Mouse (Mus musculus) T-helper 2 cell (primary cell): ENCODE measurements around the gene Ube2g1.
"Not testable (repeated sequence)": the region's sequence is repeated elsewhere in the genome, so short reads cannot be mapped to it uniquely, and the experiment has no call there.

Experiments used
- in situ Hi-C: fragments of 300-600 bp; cut with MboI, MseI; formaldehyde crosslinking; loops from one replicate; pipeline ENCODE4 v1.15.1; 2025; ENCODE audit warnings: high pct_unique_total_duplicates

Gene Ube2g1

DNA sequence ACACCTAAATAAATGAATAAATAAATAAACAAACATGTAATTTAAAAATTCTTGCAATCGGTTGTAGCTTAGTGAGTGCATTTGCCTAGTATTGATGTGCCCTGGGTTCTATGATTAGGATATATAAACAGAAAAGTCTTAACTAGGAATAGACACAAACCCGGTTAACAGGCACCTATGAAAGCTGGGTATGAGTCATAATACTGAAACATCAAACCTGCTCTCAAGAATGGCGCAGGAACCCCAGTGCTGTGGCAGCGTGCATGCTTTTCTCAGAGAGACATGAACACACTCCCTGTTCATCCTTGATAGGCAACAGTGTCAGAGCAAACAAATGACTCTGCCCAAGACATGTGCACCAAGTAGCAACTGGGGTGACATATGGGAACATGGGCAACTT lies 9.3 kb upstream of the Ube2g1 start:
- in situ Hi-C loops: no loop called here

DNA sequence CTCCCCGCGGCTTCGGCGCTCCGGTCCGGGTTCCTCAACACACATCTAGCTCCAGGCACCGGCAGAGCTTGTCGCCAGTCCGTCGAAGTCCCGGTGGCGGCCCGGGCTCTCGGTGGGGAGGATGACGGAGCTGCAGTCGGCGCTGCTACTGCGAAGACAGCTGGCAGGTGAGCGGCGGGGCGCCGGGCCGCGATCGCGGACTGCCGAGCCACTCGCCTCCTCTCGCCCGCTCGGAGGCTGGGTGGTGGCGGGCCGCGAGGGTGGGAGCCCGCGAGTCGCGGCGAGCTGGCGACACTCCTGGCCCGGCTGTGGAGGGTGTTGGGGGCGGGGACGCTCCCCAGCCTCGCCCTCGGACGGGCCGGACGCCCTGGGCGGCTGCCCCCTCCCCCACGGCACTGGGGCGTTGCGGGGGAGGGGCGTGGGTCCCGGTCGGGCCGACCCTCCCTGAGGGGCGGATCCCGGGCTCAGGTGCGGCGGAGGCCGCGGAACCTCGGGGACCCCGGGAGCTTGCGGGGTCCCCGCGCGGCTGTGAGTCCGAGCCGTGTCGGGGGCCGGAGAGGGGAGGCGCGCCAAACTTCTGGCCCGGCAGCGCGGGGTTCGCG lies 487 bp downstream of the Ube2g1 start:
- in situ Hi-C loops: loop anchor here (5.0 kb wide), 1 partner anchor 80 kb away; no protein-coding TSS in a partner anchor

DNA sequence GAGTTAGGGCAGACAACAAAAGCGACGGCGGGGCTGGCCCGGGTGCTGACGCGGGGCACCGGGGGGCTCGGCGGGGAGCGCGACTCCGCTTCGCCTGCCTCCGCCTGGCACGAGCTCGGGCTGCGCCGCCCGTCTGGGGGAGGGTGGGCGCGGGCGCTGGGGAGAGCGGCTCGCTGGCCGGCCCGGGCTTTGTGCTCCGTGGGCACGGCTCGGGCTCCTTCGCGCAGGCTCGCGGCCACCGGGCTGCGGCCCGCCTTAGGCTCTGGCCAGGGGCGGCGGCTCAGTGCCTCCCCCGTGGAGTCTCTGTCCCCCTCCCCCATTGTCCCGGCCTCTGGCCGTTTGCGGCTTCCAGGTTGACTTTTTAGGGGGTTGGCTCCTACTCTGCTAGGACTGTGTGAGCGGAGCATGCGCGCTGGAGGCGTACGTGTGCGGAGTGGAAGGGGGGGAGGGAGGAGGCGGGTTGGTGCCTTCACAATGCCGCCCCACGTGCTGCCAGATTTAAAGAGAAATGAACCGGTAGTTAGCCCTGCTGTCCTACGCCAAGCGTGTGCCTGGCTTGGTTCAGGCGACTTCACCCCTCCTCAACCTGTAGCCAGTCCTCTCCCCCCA lies 1.1 kb downstream of the Ube2g1 start:
- in situ Hi-C loops: loop anchor here (5.0 kb wide), 1 partner anchor 79 kb away; no protein-coding TSS in a partner anchor

DNA sequence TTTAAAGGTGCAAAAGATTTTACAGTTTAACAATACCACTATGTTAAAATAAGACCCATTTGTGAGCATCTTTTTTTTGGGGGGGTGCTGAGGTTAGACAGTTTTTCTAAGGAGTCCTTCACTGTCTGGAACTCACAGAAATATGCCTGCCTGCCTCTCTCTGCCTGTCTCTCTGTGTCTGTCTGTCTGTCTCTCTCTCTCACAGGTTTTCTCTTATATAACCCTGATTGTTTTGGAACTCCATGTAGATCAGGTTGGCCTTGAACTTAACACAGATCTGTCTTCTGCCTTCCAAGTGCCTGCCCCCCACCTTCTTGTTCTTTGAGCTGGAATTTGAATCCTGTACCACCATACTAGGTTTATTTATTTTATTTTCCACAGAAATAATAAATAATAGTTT lies 2.2 kb downstream of the Ube2g1 start:
- in situ Hi-C loops: loop anchor here (5.0 kb wide), 1 partner anchor 78 kb away; no protein-coding TSS in a partner anchor

DNA sequence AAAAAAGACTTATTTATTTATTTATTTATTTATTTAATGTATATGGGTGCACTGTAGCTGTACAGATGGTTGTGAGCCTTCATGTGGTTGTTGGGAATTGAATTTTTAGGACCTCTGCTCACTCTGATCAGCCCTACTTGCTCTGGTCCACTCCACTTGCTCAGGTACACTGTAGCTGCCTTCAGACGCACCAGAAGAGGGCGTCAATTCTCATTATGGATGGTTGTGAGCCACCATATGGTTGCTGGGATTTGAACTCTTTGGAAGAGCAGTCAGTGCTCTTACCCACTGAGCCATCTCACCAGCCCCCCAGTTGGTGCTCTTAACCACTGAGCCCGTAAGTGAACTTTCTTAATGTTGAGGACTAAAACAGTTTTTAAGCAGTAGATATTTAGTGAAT lies 7.3 kb downstream of the Ube2g1 start:
- in situ Hi-C loops: not testable (repeated sequence)

DNA sequence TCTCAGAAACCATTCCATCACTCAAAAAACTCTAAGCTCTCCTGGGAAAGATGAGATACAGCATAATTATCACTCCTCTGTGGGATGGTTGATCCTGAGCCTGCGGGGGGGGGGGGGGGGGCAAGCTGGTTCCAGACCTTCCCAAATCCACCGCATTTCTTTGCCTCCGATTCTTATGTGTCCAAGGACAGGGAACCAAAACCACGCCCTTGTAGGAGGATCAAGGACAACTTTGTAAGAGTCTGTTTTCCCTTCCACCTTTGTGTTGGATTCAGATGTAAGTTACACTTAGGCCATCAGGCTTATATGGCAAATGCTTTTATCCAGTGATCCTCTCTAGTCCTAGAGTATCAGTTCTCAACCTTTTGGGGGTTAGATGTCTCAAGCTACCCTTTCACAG lies 8.8 kb downstream of the Ube2g1 start:
- in situ Hi-C loops: no loop called here

DNA sequence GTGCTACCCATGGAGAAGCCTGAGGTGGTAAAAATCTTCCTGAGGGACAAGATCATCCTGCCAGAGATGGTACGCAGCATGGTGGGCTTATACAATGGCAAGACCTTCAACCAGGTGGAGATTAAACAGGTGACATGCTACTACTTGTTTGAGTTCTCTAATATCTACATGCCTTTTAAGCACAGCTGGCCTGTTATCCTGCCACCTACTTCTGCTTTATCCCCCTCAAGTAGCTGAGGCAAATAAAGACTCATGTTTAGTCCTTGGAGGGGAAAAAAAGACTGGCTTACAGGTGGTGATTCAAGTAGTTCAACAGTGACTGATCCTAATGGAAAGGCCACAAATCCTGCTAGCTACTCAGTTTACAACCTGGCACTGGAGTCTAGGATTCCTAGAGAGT lies 11.4 kb downstream of the Ube2g1 start:
- in situ Hi-C loops: no loop called here

DNA sequence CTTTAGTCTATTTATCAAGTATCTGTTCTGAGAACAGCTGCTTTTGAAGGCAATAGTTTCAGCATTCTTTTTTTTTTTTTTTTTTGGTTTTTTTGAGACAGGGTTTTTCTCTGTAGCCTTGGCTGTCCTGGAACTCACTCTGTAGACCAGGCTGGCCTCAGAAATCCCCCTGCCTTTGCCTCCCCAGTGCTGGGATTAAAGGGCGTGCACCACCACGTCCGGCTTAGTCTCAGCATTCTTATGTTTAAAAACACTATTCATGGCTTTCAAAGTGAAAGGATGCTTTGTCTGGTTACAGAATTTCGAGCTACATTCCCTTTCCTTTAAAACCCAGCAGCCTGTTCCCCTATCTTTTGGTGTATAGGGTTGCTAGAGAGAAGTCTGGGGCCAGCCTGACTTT lies 35.6 kb downstream of the Ube2g1 start:
- in situ Hi-C loops: no loop called here

DNA sequence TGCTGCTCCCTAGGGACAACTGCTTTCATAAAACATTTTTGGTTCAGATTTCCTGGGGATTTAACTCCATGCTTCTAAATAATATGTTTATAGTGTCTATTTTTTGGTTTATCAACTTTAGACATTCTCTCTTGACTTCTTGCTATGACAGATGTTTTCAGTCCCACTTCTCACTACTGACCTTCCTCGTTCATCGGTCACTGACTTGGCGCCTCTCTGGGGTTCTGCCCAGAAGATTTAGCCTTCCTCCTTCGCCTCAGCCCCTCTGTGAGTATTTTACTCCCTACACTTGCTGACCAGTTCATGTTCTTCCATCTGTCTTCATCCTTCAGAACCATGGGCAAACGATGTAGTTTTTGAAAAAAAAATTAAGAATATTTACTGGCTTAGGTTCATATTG lies 38.3 kb downstream of the Ube2g1 start:
- in situ Hi-C loops: no loop called here

DNA sequence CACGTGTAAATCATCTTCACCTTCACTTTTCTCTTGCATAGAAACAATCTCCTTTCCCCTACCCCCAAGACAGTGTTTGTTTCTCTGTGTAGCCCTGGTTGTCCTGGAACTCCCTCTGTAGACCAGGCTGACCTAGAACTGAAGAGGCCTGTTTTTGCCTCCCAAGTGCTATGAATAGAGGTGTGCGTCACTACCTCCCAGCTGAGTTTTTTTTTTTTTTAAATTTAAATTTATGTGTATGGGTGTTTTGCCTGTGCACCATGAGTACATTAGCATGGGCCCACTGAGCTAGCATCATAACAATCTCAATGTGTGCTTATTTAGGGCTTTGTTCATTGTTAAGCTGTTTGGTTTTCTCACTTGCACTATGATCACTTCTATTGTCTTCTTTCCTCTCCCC lies 43.3 kb downstream of the Ube2g1 start:
- in situ Hi-C loops: no loop called here

DNA sequence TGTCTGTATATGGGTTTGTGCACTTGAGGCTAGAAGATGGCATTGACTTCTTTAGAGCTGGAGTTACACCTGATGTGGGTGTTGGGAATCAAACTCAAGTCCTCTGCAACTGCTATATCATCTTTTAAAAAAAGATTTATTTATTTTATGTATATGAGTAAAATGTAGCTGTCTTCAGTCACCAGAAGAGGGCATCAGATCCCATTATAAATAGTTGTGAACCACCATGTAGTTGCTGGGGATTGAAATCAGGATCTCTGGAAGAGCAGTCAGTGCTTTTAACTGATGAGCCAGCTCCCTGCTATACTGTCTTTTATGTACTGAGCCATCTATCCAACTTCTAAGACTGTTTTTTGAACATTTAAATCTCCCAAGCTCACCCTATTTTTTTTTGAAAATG lies 52.8 kb downstream of the Ube2g1 start:
- in situ Hi-C loops: loop anchor here (5.0 kb wide), 1 partner anchor 83 kb away; no protein-coding TSS in a partner anchor

DNA sequence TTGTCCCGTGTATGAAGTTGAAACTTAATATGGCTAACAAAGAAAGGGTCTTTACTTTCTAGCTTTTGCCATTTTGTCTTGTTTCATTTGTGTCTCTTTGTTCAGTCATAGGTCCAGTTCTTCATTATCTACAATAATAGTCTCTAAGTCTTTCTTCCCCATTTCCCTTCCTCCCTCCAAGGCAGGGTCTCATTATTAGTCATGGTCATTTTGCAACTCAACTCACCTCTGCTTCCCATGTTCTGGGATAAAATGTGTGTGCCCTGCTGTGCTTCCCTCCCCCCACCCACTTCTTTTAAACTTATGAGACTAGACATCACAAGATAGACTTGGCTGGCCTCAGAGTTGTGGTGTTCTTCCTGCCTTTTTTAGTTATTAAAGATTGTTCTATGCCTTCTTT lies 53.3 kb downstream of the Ube2g1 start:
- in situ Hi-C loops: loop anchor here (5.0 kb wide), 1 partner anchor 83 kb away; no protein-coding TSS in a partner anchor

DNA sequence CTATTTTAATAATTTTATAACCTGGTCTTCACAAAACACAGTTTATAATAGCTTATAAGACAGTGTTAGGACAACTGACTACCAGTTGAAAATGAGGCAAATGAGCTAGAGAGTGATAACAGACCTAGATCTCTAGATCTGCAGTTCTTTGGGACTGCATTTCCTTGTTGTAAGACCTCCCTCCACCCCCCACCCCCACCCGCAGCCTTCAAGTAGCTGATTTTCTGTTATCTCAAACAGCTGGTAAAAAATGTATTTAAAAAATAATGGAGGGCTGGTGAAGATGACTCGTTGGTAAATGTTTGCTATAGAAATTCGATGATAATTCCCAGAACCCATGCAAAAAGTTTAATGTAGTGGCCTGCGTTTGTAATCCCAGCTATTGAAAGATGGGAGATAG lies 57.6 kb downstream of the Ube2g1 start:
- in situ Hi-C loops: loop anchor here (5.0 kb wide), 1 partner anchor 87 kb away; no protein-coding TSS in a partner anchor

DNA sequence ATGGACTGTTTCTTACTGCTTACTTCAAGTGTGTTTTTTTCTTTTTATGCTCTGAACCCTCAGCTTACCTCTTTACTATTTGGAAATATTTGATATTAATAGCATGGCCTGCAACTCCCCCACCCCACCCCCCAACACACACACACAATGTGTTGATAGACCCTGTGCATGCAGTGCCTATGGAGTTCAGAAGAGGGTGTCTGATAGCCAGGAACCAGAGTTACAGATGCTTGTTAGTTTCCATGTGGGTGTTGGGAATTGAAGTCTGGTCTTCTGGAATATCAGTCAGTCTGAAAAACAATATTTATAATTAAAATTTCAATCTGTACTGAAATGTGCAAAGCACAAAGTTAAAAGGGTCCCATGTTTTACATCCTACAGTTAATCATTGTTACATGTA lies 63.6 kb downstream of the Ube2g1 start:
- in situ Hi-C loops: loop anchor here (10.0 kb wide), 1 partner anchor 1854 kb away; no protein-coding TSS in a partner anchor

DNA sequence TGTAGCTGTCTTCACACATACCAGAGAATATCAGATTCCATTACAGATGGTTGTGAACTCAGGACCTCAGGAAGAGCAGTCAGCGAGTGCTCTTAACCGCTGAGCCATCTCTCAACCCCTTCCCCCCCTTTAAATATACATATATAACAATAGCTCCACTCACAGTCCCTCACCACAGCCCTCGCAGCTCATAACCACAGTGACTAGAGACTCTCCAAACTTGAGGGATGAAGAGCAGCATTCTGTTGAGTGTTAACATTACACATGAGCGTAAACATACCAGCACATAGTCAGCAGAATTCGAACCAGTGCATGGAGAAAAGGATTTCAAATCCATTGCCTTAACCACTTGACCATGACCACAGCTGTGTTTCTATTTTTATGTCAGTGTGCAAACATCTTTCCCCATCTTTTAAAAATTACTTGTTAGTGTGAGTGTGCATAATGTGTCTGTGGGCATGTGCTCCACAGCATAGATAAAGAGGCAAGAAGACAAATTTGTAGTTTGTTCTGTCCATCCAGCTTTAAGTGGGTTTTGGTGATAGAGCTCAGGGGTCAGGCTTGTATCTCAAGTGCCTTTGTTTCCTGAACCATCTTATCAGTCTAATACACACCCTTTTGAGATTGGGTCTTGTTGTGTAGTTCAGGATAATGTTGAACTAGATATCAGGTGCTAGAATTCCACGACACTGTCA lies 64.4 kb downstream of the Ube2g1 start:
- in situ Hi-C loops: loop anchor here (10.0 kb wide), 1 partner anchor 1853 kb away; no protein-coding TSS in a partner anchor

DNA sequence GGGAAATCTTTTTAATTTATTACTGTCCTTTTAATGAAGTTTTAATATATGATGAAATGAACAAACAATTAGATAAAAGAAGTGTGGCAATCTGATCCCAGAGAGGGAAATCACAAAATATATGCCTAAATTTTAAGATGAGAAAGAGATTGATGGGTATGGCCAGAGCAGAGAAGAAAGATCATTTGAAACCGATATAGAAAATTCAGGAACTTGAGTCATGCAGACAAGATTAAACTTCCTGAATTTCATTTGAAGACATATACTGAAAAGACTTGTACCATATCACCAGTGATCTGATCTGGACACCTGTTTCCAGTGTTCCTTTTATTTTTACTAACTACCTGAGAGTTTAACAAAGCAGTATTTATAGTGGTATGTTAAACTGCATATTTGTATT lies 65.4 kb downstream of the Ube2g1 start:
- in situ Hi-C loops: loop anchor here (10.0 kb wide), 1 partner anchor 1852 kb away; no protein-coding TSS in a partner anchor

DNA sequence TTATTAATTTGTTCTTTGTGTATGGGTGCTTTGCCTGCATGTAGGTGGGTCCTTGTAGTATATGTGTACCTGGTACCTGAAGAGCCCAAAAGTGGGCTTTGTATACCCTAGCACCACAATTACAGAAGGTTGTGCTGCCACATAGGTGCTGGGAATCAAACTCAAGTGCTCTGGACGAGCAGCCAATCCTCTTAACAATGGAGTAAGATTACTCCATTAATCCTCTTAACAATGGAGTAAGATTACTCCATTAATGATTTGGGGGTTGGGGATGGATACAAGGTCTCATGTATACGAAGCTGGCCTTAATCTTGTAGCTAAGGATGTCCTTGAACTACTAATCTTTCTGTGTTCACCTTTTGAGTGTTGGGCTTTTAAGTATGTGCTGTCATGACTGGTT lies 68.2 kb downstream of the Ube2g1 start:
- in situ Hi-C loops: loop anchor here (10.0 kb wide), 1 partner anchor 1850 kb away; no protein-coding TSS in a partner anchor

DNA sequence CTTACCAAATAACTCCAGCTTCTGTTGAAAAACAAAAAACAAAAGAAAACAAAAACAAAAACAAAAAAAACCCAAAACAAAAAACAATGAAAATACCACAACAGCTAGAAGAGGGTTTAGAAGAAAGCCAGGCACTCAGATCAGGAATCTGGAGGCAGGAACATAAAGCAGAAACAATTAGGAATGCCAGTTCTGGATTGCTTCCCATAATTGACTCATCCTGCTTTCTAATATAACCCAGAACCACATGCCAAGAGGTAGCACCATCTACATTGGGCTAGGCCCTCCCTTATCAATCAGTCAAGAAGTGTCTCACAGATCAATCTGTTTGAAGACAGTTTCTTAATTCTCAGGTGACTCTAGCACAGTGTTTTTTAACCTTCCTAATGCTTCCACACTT lies 73.6 kb downstream of the Ube2g1 start:
- in situ Hi-C loops: no loop called here

DNA sequence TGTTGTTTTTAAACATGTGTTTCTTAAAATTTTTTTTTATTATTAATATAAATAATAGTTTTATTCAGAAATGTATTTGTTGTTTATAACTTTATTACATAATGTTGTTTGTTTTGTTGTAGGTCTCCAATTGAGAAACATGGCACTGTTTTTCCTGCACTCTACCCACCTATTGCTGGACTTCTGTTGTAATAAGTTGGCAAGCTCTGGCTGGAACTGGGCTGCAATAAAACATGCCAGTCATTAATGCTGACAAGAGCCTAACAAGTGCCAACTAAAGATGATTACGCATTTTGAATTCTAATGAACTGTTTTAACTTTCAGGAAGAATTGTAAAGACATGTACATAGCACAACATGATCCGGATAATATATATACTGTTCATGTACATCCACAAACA lies 76.3 kb downstream of the Ube2g1 start:
- in situ Hi-C loops: no loop called here

DNA sequence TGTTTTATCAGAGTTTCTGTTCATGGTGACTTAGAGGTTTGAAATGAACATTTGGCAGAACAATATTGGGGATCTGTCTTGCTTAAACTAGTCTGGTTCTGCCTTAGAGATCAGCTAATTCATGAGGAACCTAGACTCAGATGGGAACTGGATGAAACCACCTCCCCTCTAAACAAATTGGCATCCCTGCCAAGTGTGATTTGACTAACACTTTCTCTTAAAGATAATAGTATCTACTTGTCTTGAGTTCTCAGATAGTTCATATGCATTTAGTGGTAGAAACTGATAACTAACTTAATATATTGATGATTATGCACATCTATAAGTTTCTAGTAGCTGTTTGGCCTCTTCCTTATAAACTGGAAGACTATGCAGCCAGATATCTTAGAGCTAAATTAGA lies 79.6 kb downstream of the Ube2g1 start:
- in situ Hi-C loops: loop anchor here (5.0 kb wide), 1 partner anchor 79 kb away; the partner anchor contains the start of gene Ube2g1

DNA sequence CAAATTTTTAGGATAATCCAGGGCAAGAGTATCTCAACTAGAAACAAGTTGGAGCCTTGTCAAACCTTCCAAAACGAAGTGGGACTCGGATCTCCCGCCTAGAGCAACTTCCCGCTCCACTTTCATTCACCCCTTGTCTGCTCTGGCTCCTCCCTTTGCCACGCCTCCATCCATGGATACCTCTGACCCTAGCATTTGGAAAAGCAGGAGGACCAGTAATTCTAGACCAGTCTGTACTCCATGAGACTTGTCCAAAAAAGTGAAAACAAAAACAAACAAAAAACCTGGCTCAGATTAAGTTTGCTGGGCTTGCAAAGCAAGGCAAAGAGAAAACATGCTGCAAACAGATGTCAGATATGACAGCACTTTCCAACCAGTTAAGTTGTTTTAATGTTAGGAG lies 81.2 kb downstream of the Ube2g1 start:
- in situ Hi-C loops: loop anchor here (5.0 kb wide), 1 partner anchor 81 kb away; the partner anchor contains the start of gene Ube2g1

DNA sequence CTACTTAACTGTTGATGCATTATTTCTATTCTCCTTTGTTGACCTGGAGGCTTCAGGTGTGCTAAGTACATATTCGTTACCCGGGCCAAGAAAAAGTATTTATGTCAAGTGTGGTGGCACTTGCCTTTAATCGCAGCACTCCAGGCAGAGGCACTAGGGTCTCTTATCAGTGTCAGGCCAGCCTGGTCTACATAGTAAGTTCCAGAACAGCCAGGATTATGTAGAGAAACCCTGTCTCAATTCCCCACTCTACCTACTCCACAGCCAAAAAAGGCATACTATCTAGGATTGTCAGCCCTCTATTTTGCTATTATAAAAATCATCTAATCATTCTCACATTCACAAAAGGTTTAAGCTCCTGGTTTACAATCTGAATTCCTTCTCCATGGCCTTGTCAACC lies 82.0 kb downstream of the Ube2g1 start:
- in situ Hi-C loops: loop anchor here (5.0 kb wide), 1 partner anchor 82 kb away; the partner anchor contains the start of gene Ube2g1
